Mouse (Mus musculus): ENCODE results near the gene Tbc1d17. TPM values are rescaled to one million over a fixed set of nuclear protein-coding genes. Genes with fewer than 3 reads are reported as not detected.
A peak's percentile ranks its signal among the peaks of the same experiment; 100 is the strongest.

The Tbc1d17 gene
- polyA plus RNA-seq, 1 experiment from 2014 or later, result 60.9 TPM

- no peak overlapping the region for H3K4me3 ChIP-seq (ENCODE audit: low read depth, low read length)
- no peak overlapping the region for H3K9ac ChIP-seq (ENCODE audit: low read depth, low read length)
- ATAC-seq (ENCODE audit: low FRiP score), result no peak
- H3K36me3 ChIP-seq (ENCODE audit: control insufficient read depth, insufficient read depth, low read length), result no peaks in the 10 kb centered on the region; the same call in 1 of the 2 replicates
- no peaks in the 10 kb centered on the region for H3K9me3 ChIP-seq (ENCODE audit: control insufficient read depth, low read length)
- H3K4me2 ChIP-seq (replicated peaks; ENCODE audit: low read depth, low read length), result no peak overlapping the region
- no peak for DNase-seq (ENCODE audit: low spot score)
- H3K4me1 ChIP-seq (replicated peaks; ENCODE audit: control insufficient read depth, insufficient read depth, low read length), result peaks cover 10% of the 10 kb centered on the region
- no peak overlapping the region for H3K27ac ChIP-seq (ENCODE audit: low read depth, low read length)
- 93% methylated on average over 12 of the region's 12 CpGs for WGBS
- H3K27me3 ChIP-seq (ENCODE audit: control insufficient read depth, insufficient read depth, low read length), result no peaks in the 10 kb centered on the region
Measured at GRCm38 (mm10) chr7:44851625-44852234, 2.9 kb upstream of the Tbc1d17 start.

GRCm38 (mm10) chr7:44850789-44851624 lies 2.1 kb upstream of the Tbc1d17 start:
- WGBS, result 83% methylated on average over 8 of the region's 8 CpGs
- peak overlapping the region; percentile 84 for H3K4me2 ChIP-seq (replicated peaks; ENCODE audit: low read depth, low read length)

GRCm38 (mm10) chr7:44850146-44850545 lies 1.3 kb upstream of the Tbc1d17 start:
- peaks cover 4% of the 10 kb centered on the region; the same call in 1 of the 2 replicates for H3K36me3 ChIP-seq (ENCODE audit: control insufficient read depth, insufficient read depth, low read length)
- H3K4me3 ChIP-seq (ENCODE audit: low read depth, low read length), result peak overlapping the region; percentile 83
- peaks cover 8% of the 10 kb centered on the region for H3K4me1 ChIP-seq (replicated peaks; ENCODE audit: control insufficient read depth, insufficient read depth, low read length)
- H3K27me3 ChIP-seq (ENCODE audit: control insufficient read depth, insufficient read depth, low read length), result no peaks in the 10 kb centered on the region
- ATAC-seq (ENCODE audit: low FRiP score) (peak; percentile 54), DNase-seq (ENCODE audit: low spot score) (peak; percentile 86)
- peak overlapping the region; percentile 84 for H3K4me2 ChIP-seq (replicated peaks; ENCODE audit: low read depth, low read length)
- H3K9me3 ChIP-seq (ENCODE audit: control insufficient read depth, low read length), result no peaks in the 10 kb centered on the region
- 1% methylated on average over 33 of the region's 33 CpGs for WGBS
- H3K9ac ChIP-seq (ENCODE audit: low read depth, low read length), result peak overlapping the region; percentile 76
- peak overlapping the region; percentile 88 for H3K27ac ChIP-seq (ENCODE audit: low read depth, low read length)

More at GRCm38 (mm10) chr7:44850789-44851624, 2.1 kb upstream of the Tbc1d17 start:
- peak overlapping the region; percentile 83 for H3K4me3 ChIP-seq (ENCODE audit: low read depth, low read length)
- DNase-seq (ENCODE audit: low spot score) (no peak), ATAC-seq (ENCODE audit: low FRiP score) (no peak)
- no peak overlapping the region for H3K27ac ChIP-seq (ENCODE audit: low read depth, low read length)
- H3K4me1 ChIP-seq (replicated peaks; ENCODE audit: control insufficient read depth, insufficient read depth, low read length), result peaks cover 10% of the 10 kb centered on the region
- H3K36me3 ChIP-seq (ENCODE audit: control insufficient read depth, insufficient read depth, low read length), result no peaks in the 10 kb centered on the region; the same call in 1 of the 2 replicates
- peak overlapping the region; percentile 76 for H3K9ac ChIP-seq (ENCODE audit: low read depth, low read length)
- H3K9me3 ChIP-seq (ENCODE audit: control insufficient read depth, low read length), result no peaks in the 10 kb centered on the region
- H3K27me3 ChIP-seq (ENCODE audit: control insufficient read depth, insufficient read depth, low read length), result no peaks in the 10 kb centered on the region

GRCm38 (mm10) chr7:44849416-44850111 lies 685 bp upstream of the Tbc1d17 start:
- peak overlapping the region; percentile 76 for H3K9ac ChIP-seq (ENCODE audit: low read depth, low read length)
- WGBS, result under 1% methylated on average over 40 of the region's 41 CpGs

GRCm38 (mm10) chr7:44847772-44848171 lies 1.1 kb downstream of the Tbc1d17 start:
- Histone ChIP-seq H3K36me3 (ENCODE audit: control insufficient read depth, insufficient read depth, low read length) (peaks cover 11% of the 10 kb centered on the region), H3K27me3 (ENCODE audit: control insufficient read depth, insufficient read depth, low read length) (no peaks in the 10 kb centered on the region), H3K4me3 (ENCODE audit: low read depth, low read length) (peak overlapping the region; percentile 83), H3K9ac (ENCODE audit: low read depth, low read length) (no peak overlapping the region), H3K9me3 (ENCODE audit: control insufficient read depth, low read length) (no peaks in the 10 kb centered on the region), H3K4me2 (replicated peaks; ENCODE audit: low read depth, low read length) (peak overlapping the region; percentile 84), H3K4me1 (replicated peaks; ENCODE audit: control insufficient read depth, insufficient read depth, low read length) (no peaks in the 10 kb centered on the region; the same call in 1 of the 2 replicates), H3K27ac (ENCODE audit: low read depth, low read length) (no peak overlapping the region)
- ATAC-seq (ENCODE audit: low FRiP score) (no peak), DNase-seq (ENCODE audit: low spot score) (no peak)
- WGBS, result 85% methylated on average over 5 of the region's 5 CpGs

More at GRCm38 (mm10) chr7:44849416-44850111, 685 bp upstream of the Tbc1d17 start:
- DNase-seq (ENCODE audit: low spot score) (peak; percentile 90), ATAC-seq (ENCODE audit: low FRiP score) (peak; percentile 76)
- H3K27me3 ChIP-seq (ENCODE audit: control insufficient read depth, insufficient read depth, low read length), result no peaks in the 10 kb centered on the region
- peaks cover 6% of the 10 kb centered on the region for H3K4me1 ChIP-seq (replicated peaks; ENCODE audit: control insufficient read depth, insufficient read depth, low read length)
- no peaks in the 10 kb centered on the region for H3K9me3 ChIP-seq (ENCODE audit: control insufficient read depth, low read length)
- peaks cover 4% of the 10 kb centered on the region; the same call in 1 of the 2 replicates for H3K36me3 ChIP-seq (ENCODE audit: control insufficient read depth, insufficient read depth, low read length)
- H3K4me2 ChIP-seq (replicated peaks; ENCODE audit: low read depth, low read length), result peak overlapping the region; percentile 84
- peak overlapping the region; percentile 83 for H3K4me3 ChIP-seq (ENCODE audit: low read depth, low read length)
- peak overlapping the region; percentile 88 for H3K27ac ChIP-seq (ENCODE audit: low read depth, low read length)

- Histone ChIP-seq H3K27me3 (ENCODE audit: control insufficient read depth, insufficient read depth, low read length) (no peaks in the 10 kb centered on the region), H3K9ac (ENCODE audit: low read depth, low read length) (no peak overlapping the region), H3K36me3 (ENCODE audit: control insufficient read depth, insufficient read depth, low read length) (peaks cover 11% of the 10 kb centered on the region), H3K4me1 (replicated peaks; ENCODE audit: control insufficient read depth, insufficient read depth, low read length) (no peaks in the 10 kb centered on the region; the same call in 1 of the 2 replicates), H3K27ac (ENCODE audit: low read depth, low read length) (no peak overlapping the region), H3K4me2 (replicated peaks; ENCODE audit: low read depth, low read length) (no peak overlapping the region), H3K9me3 (ENCODE audit: control insufficient read depth, low read length) (no peaks in the 10 kb centered on the region), H3K4me3 (ENCODE audit: low read depth, low read length) (no peak overlapping the region)
- DNase-seq (ENCODE audit: low spot score) (no peak), ATAC-seq (ENCODE audit: low FRiP score) (no peak)
- 90% methylated on average over 7 of the region's 7 CpGs for WGBS
Measured at GRCm38 (mm10) chr7:44846804-44847203, 2.1 kb downstream of the Tbc1d17 start.

GRCm38 (mm10) chr7:44845006-44845405 lies 3.9 kb downstream of the Tbc1d17 start:
- H3K36me3 ChIP-seq (ENCODE audit: control insufficient read depth, insufficient read depth, low read length), result peaks cover 11% of the 10 kb centered on the region

GRCm38 (mm10) chr7:44841825-44842463 lies 6.9 kb downstream of the Tbc1d17 start:
- no peak overlapping the region for H3K4me2 ChIP-seq (replicated peaks; ENCODE audit: low read depth, low read length)
- 89% methylated on average over 8 of the region's 8 CpGs for WGBS
- H3K4me3 ChIP-seq (ENCODE audit: low read depth, low read length), result no peak overlapping the region
- peaks cover 11% of the 10 kb centered on the region for H3K36me3 ChIP-seq (ENCODE audit: control insufficient read depth, insufficient read depth, low read length)
- no peak for DNase-seq (ENCODE audit: low spot score)
- H3K4me1 ChIP-seq (replicated peaks; ENCODE audit: control insufficient read depth, insufficient read depth, low read length), result peaks cover 10% of the 10 kb centered on the region
- 0 out of 2 replicates have a peak overlapping the region, but pooled peaks have one; percentile 11 for H3K9ac ChIP-seq (ENCODE audit: low read depth, low read length)
- no peaks in the 10 kb centered on the region for H3K9me3 ChIP-seq (ENCODE audit: control insufficient read depth, low read length)
- no peak overlapping the region for H3K27ac ChIP-seq (ENCODE audit: low read depth, low read length)
- no peak for ATAC-seq (ENCODE audit: low FRiP score)
- peaks cover 20% of the 10 kb centered on the region for H3K27me3 ChIP-seq (ENCODE audit: control insufficient read depth, insufficient read depth, low read length)

More at GRCm38 (mm10) chr7:44845006-44845405, 3.9 kb downstream of the Tbc1d17 start:
- no peaks in the 10 kb centered on the region for H3K9me3 ChIP-seq (ENCODE audit: control insufficient read depth, low read length)
- peaks cover 2% of the 10 kb centered on the region for H3K4me1 ChIP-seq (replicated peaks; ENCODE audit: control insufficient read depth, insufficient read depth, low read length)
- no peak overlapping the region for H3K9ac ChIP-seq (ENCODE audit: low read depth, low read length)
- peaks cover 8% of the 10 kb centered on the region for H3K27me3 ChIP-seq (ENCODE audit: control insufficient read depth, insufficient read depth, low read length)
- ATAC-seq (ENCODE audit: low FRiP score) (no peak), DNase-seq (ENCODE audit: low spot score) (no peak)
- no peak overlapping the region for H3K4me3 ChIP-seq (ENCODE audit: low read depth, low read length)
- WGBS, result 96% methylated on average over 10 of the region's 10 CpGs
- H3K4me2 ChIP-seq (replicated peaks; ENCODE audit: low read depth, low read length), result no peak overlapping the region
- H3K27ac ChIP-seq (ENCODE audit: low read depth, low read length), result no peak overlapping the region

All from hindbrain, embryonic 11.5 days (tissue).